Mouse (Mus musculus): ENCODE data around the gene S1pr4.

The S1pr4 gene

GRCm38 (mm10) chr10:81519227-81519977, 19.5 kb upstream of the S1pr4 start:
- no peak for DNase-seq

- no peak for DNase-seq
These were observed 18.6 kb upstream of the S1pr4 start for GRCm38 (mm10) chr10:81518546-81518945.

GRCm38 (mm10) chr10:81517227-81517626, 17.3 kb upstream of the S1pr4 start:
- DNase-seq = no peak

GRCm38 (mm10) chr10:81513798-81514197, 13.9 kb upstream of the S1pr4 start:
- DNase-seq = no peak

GRCm38 (mm10) chr10:81510246-81510810, 10.4 kb upstream of the S1pr4 start:
- no peak for DNase-seq

- DNase-seq = no peak
These were observed 8.0 kb upstream of the S1pr4 start for GRCm38 (mm10) chr10:81507691-81508489.

GRCm38 (mm10) chr10:81507095-81507494, 7.2 kb upstream of the S1pr4 start:
- DNase-seq = no peak

GRCm38 (mm10) chr10:81505016-81505664, 5.2 kb upstream of the S1pr4 start:
- DNase-seq = no peak

GRCm38 (mm10) chr10:81502658-81503057, 2.7 kb upstream of the S1pr4 start:
- DNase-seq = peak; percentile 87

- no peak for DNase-seq
These were observed 1.9 kb upstream of the S1pr4 start for GRCm38 (mm10) chr10:81501863-81502262.

- no peak for DNase-seq
These were observed 556 bp downstream of the S1pr4 start for GRCm38 (mm10) chr10:81499250-81499901.

GRCm38 (mm10) chr10:81498316-81499249, 1.3 kb downstream of the S1pr4 start:
- no peak for DNase-seq

GRCm38 (mm10) chr10:81497401-81498270, 2.3 kb downstream of the S1pr4 start:
- no peak for DNase-seq

GRCm38 (mm10) chr10:81496969-81497368, 3.0 kb downstream of the S1pr4 start:
- no peak for DNase-seq

GRCm38 (mm10) chr10:81496264-81496901, 3.5 kb downstream of the S1pr4 start, which contains the start of gene Ncln:
Ncln (minus strand) TSS chr10:81496392.
- peak; percentile 98 for DNase-seq

GRCm38 (mm10) chr10:81495616-81496263, 4.2 kb downstream of the S1pr4 start:
- DNase-seq = no peak

- no peak for DNase-seq
These were observed 4.8 kb downstream of the S1pr4 start for GRCm38 (mm10) chr10:81495151-81495550.

GRCm38 (mm10) chr10:81494260-81495041, 5.5 kb downstream of the S1pr4 start:
- DNase-seq = no peak
